Mouse (Mus musculus) stomach, postnatal 0 days (tissue): ENCODE measurements around the gene Nktr.

Experiments used
- CTCF ChIP-seq: IDR thresholded peaks from 2 replicates; pipeline ENCODE4 v1.5.1; 2016; ENCODE audit warnings: antibody characterized with exemption, low read depth, mild to moderate bottlenecking, moderate library complexity
- EP300 ChIP-seq: optimal IDR thresholded peaks from 2 replicates; pipeline ENCODE3; 2016; ENCODE audit warnings: antibody characterized with exemption

- TF ChIP-seq CTCF = no peak
- TF ChIP-seq EP300 = no peak
These were observed 37.8 kb downstream of the Nktr start for GRCm38 (mm10) chr9:121756785-121757184.
